Mouse (Mus musculus): ENCODE data around the gene Ifi27l2b.
A peak's percentile ranks its signal among the peaks of the same experiment; 100 is the strongest.
"Not testable (repeated sequence)": the region's sequence is repeated elsewhere in the genome, so short reads cannot be mapped to it uniquely, and the experiment has no call there.

Gene Ifi27l2b

GRCm38 (mm10) chr12:103457140-103457539 lies at the start of gene Ifi27l2b:
Gene Ifi27l2b (minus strand): TSS chr12:103457223.
- DNase-seq (ENCODE audit: low read depth in 2 of 2, low spot score in 2 of 2), result no peak

DNA sequence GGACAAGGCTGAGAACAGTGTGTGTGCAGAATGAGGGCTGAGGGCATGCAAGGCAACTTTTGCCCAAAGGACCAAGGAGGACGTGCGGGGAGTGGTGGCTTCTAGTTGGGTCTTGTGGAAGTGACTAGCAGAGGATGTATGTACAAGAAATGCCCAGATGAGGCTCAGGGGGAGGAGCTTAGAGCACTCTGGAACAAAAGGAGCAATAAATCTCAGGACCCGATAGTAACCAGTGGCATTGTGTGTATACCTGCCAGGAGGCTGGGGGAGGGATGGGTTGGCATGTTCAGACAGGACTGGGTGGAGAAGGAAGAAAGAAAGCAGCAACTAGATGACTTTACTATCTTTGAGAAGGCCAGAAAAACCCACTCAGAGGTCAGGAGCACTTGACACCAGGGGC lies 47.4 kb upstream of the Ifi27l2b start:
- no peak for DNase-seq (ENCODE audit: low read depth in 2 of 2, low spot score in 2 of 2)

DNA sequence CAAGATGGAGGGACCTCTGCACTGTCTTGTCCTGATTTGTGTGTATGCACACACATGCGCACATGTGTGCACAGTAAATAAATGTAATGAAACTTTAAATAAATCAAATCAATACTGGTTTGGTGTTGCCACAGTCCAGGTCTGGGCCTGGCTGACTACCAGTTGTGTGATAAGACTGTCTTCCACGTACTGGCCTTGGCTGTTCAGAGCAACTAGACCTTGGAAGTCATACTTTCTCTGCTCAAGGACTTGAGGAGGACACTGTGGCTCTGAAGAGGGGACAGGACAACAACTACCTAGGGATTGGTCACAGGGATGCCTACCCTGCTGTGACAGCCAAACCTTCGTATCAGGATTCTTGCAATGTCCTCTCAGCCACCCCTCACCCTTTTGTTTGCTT lies 46.3 kb upstream of the Ifi27l2b start:
- DNase-seq (ENCODE audit: low read depth in 2 of 2, low spot score in 2 of 2), result no peak

GRCm38 (mm10) chr12:103499261-103499660 lies 42.2 kb upstream of the Ifi27l2b start:
- no peak for DNase-seq (ENCODE audit: low read depth in 2 of 2, low spot score in 2 of 2)

DNA sequence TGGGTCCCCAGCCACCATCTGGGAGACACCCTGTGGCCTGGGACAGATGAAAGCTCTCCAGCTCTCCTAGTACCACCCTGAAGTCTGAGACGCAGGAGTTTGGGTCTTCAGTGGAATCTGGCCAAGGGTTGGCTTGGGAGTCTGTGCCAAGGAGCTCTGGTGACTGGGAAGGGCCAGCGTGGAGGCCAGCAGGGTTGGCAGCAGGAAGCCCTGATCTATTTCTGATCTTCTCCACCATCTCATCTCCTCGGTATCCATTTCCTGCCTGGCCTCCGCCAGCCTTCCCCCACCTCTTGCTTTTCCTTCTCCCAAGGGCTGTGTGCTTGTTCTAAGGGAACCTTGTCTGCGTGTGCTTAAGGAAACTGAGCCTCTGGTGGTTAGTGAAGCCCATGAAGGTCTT lies 41.7 kb upstream of the Ifi27l2b start:
- DNase-seq (ENCODE audit: low read depth in 2 of 2, low spot score in 2 of 2), result no peak

- DNase-seq (ENCODE audit: low read depth in 2 of 2, low spot score in 2 of 2), result peak; percentile 50 to 66
These were observed 37.5 kb upstream of the Ifi27l2b start for GRCm38 (mm10) chr12:103494486-103494885.

DNA sequence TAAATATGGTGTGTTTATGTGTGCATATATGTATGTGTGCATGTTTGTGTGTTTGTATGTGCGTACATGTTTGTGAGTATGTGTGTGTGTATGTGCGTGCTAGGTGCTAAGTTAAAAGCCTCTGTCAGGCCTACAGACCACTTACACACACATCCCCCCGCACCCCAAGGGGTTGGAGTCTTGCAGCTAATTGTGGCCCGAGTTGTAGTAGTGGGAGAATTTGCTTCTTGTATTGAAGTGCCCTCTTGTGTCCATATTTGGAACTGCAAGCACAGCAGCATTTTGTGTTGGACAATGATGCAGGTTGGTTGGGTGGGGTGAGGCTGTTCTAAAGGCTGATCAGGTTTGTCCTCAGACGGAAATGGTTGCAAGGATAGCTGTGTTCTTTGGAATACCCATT lies 35.7 kb upstream of the Ifi27l2b start:
- DNase-seq (ENCODE audit: low read depth in 2 of 2, low spot score in 2 of 2), result peak; percentile 74 to 83

DNA sequence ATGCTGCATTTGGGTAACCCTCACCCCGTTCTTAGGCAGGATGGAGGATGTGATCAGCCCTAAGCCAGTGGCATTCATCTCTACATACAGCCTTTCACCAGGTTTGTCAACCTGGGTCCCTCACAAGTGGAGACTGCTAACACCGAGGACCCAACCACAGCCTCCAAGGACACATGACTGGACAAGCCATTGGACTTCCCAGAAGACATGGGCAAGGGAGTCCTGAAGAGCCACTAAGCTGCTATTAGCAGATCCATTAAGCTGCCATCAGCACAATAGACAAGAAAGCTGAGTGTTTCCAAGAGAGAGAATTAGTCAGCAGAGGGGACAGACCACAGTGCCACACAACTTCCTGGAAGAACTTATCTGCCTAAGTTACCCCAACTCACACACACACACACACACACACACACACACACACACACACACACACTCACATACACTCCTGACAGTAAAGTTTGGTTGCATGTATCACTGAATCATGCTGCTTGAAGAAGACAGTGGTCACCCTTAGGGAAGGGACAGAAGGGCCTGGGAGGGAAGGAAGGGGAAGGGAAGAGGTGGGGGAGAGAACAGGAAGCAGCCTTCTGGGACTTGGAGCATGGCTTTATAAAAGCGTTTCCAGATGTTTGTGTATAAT lies 34.2 kb upstream of the Ifi27l2b start:
- no peak for DNase-seq (ENCODE audit: low read depth in 2 of 2, low spot score in 2 of 2)

- DNase-seq (ENCODE audit: low read depth in 2 of 2, low spot score in 2 of 2), result no peak
These were observed 30.7 kb upstream of the Ifi27l2b start for GRCm38 (mm10) chr12:103487750-103488149.

GRCm38 (mm10) chr12:103487276-103487675 lies 30.3 kb upstream of the Ifi27l2b start:
- DNase-seq (ENCODE audit: low read depth in 2 of 2, low spot score in 2 of 2), result no peak

- DNase-seq (ENCODE audit: low read depth in 2 of 2, low spot score in 2 of 2), result no peak
These were observed 29.7 kb upstream of the Ifi27l2b start for GRCm38 (mm10) chr12:103486726-103487125.

- DNase-seq (ENCODE audit: low read depth in 2 of 2, low spot score in 2 of 2), result not testable (repeated sequence)
These were observed 27.4 kb upstream of the Ifi27l2b start for GRCm38 (mm10) chr12:103484200-103484972.

- no peak for DNase-seq (ENCODE audit: low read depth in 2 of 2, low spot score in 2 of 2)
These were observed 25.8 kb upstream of the Ifi27l2b start for GRCm38 (mm10) chr12:103482781-103483180.

DNA sequence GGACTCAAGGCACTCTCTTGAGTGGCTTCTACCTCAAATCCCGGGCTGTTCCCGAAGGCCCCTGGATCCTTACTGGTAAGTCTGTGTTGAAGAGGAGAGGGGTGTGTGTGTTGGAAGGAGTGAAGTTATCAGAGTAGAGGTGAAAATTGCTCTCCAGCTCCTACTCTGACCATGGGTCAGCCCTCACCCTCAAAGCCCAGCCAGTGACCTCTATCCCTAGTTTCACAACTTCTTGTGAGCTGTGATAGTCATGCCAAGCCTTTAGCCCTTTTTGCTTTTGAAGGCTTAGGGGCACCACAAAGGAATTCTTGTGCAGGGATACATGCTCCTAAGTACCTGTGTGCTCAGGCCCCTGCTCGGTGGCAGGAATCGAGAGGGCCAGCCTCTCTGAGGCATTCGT lies 24.6 kb upstream of the Ifi27l2b start:
- no peak for DNase-seq (ENCODE audit: low read depth in 2 of 2, low spot score in 2 of 2)

DNA sequence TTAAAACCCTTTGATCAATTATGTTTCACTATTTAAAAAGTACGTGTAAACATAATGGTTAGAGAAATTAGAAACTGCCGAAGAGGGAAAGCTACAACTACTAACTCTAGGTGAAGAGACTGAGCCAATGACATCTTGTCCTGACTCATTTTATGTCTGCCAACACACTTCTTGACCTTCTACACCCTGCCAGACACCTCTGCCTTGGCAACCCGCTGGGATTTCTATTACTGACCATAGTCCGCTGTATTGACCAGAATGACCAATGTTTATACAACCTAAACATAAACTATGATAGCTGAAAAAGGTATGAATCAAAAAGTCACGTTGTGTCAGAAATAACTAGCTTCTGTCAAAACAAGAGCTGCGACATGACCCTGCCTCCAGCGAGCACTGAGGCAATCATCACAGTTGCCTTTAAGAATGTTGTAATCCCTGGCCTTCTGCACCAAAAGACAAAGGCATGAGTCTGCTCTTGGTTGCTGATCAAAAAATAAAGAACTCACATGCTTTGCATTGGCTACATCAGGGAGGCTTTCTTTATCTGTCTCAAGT lies 20.5 kb upstream of the Ifi27l2b start:
- DNase-seq (ENCODE audit: low read depth in 2 of 2, low spot score in 2 of 2), result no peak

- DNase-seq (ENCODE audit: low read depth in 2 of 2, low spot score in 2 of 2), result no peak
These were observed 19.9 kb upstream of the Ifi27l2b start for GRCm38 (mm10) chr12:103476779-103477389.

DNA sequence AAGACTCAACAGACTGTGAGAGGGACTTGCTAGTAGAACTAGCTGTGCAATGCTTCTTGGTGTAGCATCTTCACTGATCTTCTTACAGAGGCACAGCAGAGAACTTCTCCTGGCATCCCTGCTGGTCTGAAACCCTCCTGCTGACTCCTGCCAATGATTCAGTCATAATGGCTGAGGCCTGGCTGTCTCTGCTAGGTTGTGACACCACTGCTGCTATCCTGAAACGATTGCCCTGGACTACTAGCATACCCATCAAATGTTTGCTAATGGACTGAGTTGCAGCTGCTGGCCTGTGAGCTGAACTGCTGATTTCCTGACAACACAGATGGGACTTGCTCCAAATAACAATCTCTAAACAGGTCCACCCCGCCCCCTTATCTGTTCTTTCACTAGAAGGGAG lies 17.5 kb upstream of the Ifi27l2b start:
- DNase-seq (ENCODE audit: low read depth in 2 of 2, low spot score in 2 of 2), result no peak

DNA sequence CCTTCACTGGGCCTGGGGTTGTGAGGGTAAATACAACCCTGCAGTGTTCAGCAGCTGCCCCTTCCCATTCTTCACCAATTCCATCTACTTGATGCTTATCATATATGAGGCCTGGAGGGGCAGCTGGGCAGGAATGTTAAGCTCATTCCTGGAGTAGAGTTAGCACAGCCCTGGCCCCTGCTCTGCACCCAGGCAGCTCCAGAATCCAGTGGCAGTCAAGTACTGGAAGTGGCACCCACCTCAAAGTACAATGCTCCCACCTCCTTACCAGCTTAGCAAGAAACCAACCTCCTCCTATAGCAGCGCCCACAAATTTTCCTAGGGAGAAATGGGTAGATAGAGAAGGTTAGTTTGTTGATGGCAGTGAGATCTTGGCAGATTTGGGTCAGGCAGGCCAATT lies 296 bp downstream of the Ifi27l2b start:
- DNase-seq (ENCODE audit: low read depth in 2 of 2, low spot score in 2 of 2), result not testable (repeated sequence)

DNA sequence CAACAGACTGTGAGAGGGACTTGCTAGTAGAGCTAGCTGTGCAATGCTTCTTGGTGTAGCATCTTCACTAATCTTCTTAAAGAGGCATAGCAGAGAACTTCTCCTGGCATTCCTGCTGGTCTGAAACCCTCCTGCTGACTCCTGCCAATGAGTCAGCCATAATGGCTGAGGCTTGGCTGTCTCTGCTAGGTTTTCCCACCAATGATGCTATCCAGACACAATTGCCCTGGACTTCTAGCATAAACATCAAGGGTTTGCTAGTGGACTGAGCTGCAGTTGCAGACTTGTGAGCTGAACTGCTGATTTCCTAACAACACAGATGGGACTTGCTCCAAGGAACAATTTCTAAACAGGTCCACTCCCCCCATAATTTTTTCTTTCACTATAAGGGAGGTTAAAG lies 3.7 kb downstream of the Ifi27l2b start:
- no peak for DNase-seq (ENCODE audit: low read depth in 2 of 2, low spot score in 2 of 2)

DNA sequence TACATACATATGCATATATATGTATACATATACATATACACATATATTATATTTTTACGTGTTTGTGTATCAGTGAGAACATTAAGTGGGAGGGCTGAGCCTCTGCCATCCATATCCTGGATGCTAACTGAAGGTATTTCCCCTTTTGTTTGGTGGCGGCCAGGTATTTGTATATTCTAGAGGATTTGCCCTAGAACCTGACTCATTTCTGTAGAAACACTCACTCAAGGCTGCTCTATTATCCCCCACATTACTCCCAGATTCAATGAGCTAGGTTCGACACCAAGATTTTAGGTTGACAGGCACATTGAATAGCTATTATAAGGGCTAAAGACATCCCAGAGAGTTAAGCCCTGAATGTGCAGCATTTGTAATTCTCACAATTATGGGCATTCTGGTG lies 12.0 kb downstream of the Ifi27l2b start:
- no peak for DNase-seq (ENCODE audit: low read depth in 2 of 2, low spot score in 2 of 2)

- DNase-seq (ENCODE audit: low read depth in 2 of 2, low spot score in 2 of 2), result not testable (repeated sequence)
These were observed 12.8 kb downstream of the Ifi27l2b start for GRCm38 (mm10) chr12:103444261-103444660.

GRCm38 (mm10) chr12:103443524-103443923 lies 13.5 kb downstream of the Ifi27l2b start, which contains the start of gene Ifi27l2a:
Gene Ifi27l2a (minus strand): TSS chr12:103443680.
- no peak for DNase-seq (ENCODE audit: low read depth in 2 of 2, low spot score in 2 of 2)

Measured in CD8-positive naive resting alpha-beta T cell, adult 2 months (primary cell).